Mouse (Mus musculus) limb, embryonic 13.5 days (tissue): ENCODE measurements around the gene Ifi27. TPM values are rescaled to one million over a fixed set of nuclear protein-coding genes. Genes with fewer than 3 reads are reported as not detected.

ENCODE experiments used
- ATAC-seq: fragments of 200-750 bp; cut with Nextera tagmentation; 2 replicates; pipeline ENCODE4 v1.8.0; 2017; ENCODE audit warnings: low read depth, moderate number of reproducible peaks, moderate TSS enrichment; ENCODE audit not compliant: low FRiP score
- H3K27ac ChIP-seq: fragments of 300-500 bp; sonication (generic); 2 replicates; pipeline ENCODE4 v1.5.1; 2015; ENCODE audit warnings: inconsistent platforms, mild to moderate bottlenecking, moderate library complexity
- H3K27me3 ChIP-seq: fragments of 300-500 bp; sonication (generic); 2 replicates; pipeline ENCODE4 v1.6.1; 2015; ENCODE audit warnings: mild to moderate bottlenecking, inconsistent platforms
- H3K36me3 ChIP-seq: fragments of 300-500 bp; sonication (generic); 2 replicates; pipeline ENCODE4 v1.6.1; 2015; ENCODE audit warnings: inconsistent platforms, mild to moderate bottlenecking, moderate library complexity
- H3K4me1 ChIP-seq: fragments of 300-500 bp; sonication (generic); 2 replicates; pipeline ENCODE4 v1.6.1; 2015; ENCODE audit warnings: inconsistent platforms
- H3K4me2 ChIP-seq: fragments of 300-500 bp; sonication (generic); replicated peaks from 2 replicates; pipeline ENCODE4 v1.6.1; 2015; ENCODE audit warnings: inconsistent platforms, mild to moderate bottlenecking, moderate library complexity
- H3K4me3 ChIP-seq: fragments of 300-500 bp; sonication (generic); 2 replicates; pipeline ENCODE4 v1.5.1; 2015; ENCODE audit warnings: moderate library complexity, mild to moderate bottlenecking, inconsistent platforms
- H3K9ac ChIP-seq: fragments of 300-500 bp; sonication (generic); 2 replicates; pipeline ENCODE4 v1.6.1; 2015; ENCODE audit warnings: mild to moderate bottlenecking, inconsistent platforms
- H3K9me3 ChIP-seq: fragments of 300-500 bp; sonication (generic); 2 replicates; pipeline ENCODE4 v1.6.1; 2016; ENCODE audit warnings: inconsistent platforms
- WGBS: fragments of 180-500 bp; shearing (Covaris S2); methylation state at CpG from one replicate; pipeline ENCODE4 v1.1.7; 2015; 5-methylcytosine and 5-hydroxymethylcytosine counted together
- polyA plus RNA-seq: library from polyadenylated mRNA; unstranded; fragments of >200 nt; fragmentation: Nextera tagmentation; extraction: Ambion mirVana; gene quantifications from 2 replicates; pipeline ENCODE4 v1.2.1, GENCODE M21; 2015

Ifi27 gene
- 19.6 and 22.9 TPM in 2 replicates for polyA plus RNA-seq

DNA sequence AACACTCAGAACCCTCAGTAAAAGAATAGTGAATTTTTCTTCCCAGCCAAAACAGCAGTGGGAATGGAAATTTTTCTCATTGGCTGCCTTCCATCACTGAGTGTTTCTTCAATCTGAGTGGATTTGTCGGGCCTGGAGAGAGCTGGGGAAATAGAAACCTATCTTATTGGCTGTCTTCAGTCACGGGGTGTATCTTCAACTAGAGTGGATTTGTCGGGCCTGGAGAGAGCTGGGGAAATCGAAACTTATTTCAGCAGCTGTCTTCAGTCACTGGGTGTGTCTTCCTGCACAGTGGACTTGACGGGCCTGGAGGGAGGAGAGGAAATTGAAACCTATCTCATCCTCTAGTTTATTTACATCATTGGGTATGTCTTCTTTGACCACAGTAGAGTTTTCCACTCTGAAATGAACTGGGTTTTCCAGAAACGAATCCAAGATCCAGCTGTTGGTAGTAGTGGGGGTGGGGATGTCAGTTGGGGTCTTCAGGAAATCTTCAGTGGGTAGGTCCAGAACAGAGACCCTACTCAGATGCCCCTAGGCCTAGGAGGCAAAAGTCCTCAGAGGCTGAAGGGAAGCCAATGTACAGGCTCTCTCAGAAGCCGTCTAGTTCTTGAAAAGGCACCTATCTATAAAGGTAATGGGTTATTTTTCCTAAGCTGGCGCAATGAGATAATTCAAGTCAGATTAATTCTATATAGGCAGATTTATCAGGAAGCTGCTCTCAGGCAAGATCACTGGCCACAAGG, at the start of gene Ifi27:
Gene Ifi27 (plus strand): TSS at position 226 of the 746 bp plus-strand sequence.
- H3K36me3 ChIP-seq = no peaks in the 10 kb centered on the region
- ATAC-seq = peak; percentile 86
- H3K4me2 ChIP-seq = peak within 1 kb of the TSS; percentile 43
- no peaks in the 10 kb centered on the region for H3K27me3 ChIP-seq
- WGBS = 63% methylated on average over 8 of the region's 8 CpGs
- H3K27ac ChIP-seq = peak within 1 kb of the TSS; percentile 22; the same call in 1 of the 2 replicates
- no peak within 1 kb of the TSS for H3K9ac ChIP-seq
- H3K4me1 ChIP-seq = 0 out of 2 replicates have a peak, but pooled peaks cover 4% of the 10 kb centered on the region
- peak within 1 kb of the TSS; percentile 30 for H3K4me3 ChIP-seq
- no peaks in the 10 kb centered on the region for H3K9me3 ChIP-seq

DNA sequence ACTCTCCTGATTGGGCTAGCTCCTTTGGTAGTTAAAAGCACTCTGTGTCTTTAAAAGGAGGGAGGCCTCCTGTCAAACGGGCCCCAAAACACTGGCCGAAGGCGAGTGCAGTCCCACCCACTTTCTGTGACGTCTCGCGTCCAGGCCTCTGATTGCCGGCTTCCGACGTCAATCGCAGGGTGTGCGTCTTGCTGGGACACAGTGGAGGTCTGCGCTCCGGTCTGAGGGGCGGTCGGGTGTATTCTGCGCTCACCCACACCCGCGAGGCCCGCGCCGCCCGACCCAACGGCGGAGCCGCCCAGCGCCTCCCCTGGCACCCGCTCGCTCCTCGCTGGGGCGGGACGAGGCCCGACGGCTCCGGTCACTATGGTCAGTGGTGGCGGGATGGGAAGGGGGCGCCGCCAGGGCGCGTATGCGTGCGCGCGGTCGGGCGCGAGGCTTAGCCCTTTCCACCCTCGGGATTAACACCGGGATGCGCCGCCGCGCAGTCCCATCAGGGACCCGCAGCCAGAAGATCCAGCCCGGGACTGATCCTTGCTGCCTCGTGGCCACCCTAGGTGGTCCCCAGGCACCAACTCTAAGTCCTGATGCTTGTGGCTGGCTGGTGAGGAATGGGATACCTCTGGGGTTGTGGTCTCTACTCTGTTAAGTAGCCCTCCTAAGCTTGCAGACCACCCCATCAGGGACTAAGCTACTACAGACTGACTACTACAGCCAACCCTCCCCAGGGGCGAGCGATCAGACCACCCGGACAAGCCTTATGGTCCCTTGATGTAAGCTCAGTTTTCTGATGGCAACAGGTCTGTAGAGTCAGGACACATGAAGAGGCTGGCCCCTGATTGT, 45.3 kb upstream of the Ifi27 start, which contains the start of gene Otub2:
Gene Otub2 (plus strand): TSS at position 178 of the 843 bp plus-strand sequence.
- H3K9ac ChIP-seq = peak within 1 kb of the TSS; percentile 84
- 1% methylated on average over 57 of the region's 58 CpGs for WGBS
- H3K4me3 ChIP-seq = peak within 1 kb of the TSS; percentile 79
- ATAC-seq = peak; percentile 99
- H3K27me3 ChIP-seq = no peaks in the 10 kb centered on the region
- no peaks in the 10 kb centered on the region for H3K9me3 ChIP-seq
- H3K4me1 ChIP-seq = peaks cover 13% of the 10 kb centered on the region
- no peaks in the 10 kb centered on the region for H3K36me3 ChIP-seq
- H3K27ac ChIP-seq = peak within 1 kb of the TSS; percentile 65; the same call in 1 of the 2 replicates
- H3K4me2 ChIP-seq = peak within 1 kb of the TSS; percentile 86

DNA sequence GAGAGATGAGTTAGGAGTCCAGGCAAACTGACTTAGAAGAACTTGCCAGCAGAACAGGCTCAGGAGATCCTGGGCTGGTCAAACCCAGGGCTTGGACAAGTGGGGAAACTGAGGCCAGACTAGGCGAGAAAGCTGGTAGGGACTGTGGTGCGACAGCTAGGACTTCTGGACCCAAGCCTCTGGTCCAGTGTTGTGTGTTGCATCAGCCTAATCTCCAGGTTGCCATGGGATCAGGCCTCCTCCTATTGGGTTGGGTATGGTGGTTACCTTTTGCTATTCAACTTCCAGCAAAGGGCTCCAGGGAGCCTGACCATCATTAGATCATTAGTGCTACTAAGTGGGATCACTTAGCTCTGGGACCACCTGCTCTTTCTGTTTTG, 44.7 kb upstream of the Ifi27 start:
- Histone ChIP-seq H3K36me3 (no peaks in the 10 kb centered on the region), H3K27me3 (no peaks in the 10 kb centered on the region), H3K4me2 (peak overlapping the region; percentile 86), H3K4me3 (peak overlapping the region; percentile 79), H3K9ac (peak overlapping the region; percentile 84), H3K4me1 (peaks cover 13% of the 10 kb centered on the region), H3K9me3 (no peaks in the 10 kb centered on the region), H3K27ac (no peak overlapping the region)
- ATAC-seq = no peak
- 68% methylated on average over 2 of the region's 2 CpGs for WGBS

DNA sequence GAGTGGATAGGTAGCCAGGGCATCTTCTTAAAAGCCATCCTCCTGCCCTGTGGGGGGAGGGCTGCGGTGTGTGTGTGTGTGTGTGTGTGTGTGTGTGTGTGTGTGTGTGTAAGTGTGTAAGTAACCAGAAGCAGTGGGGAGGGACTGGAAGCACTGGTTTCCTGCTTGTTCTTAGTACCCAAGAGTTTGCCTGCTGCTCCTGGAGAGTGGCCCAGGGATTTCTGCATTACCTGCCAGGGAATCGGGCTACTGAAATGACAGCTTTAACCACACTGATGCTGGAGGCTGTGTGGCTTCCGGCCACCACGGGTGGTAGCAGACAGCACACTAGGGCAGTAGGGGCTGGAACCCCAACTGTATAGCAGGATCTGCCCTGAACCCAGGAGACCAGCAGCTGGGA, 44.0 kb upstream of the Ifi27 start:
- Histone ChIP-seq H3K4me2 (peak overlapping the region; percentile 86), H3K9me3 (no peaks in the 10 kb centered on the region), H3K4me3 (no peak overlapping the region), H3K4me1 (peaks cover 13% of the 10 kb centered on the region), H3K27me3 (no peaks in the 10 kb centered on the region), H3K36me3 (no peaks in the 10 kb centered on the region), H3K9ac (peak overlapping the region; percentile 51; the same call in 1 of the 2 replicates), H3K27ac (no peak overlapping the region)
- no peak for ATAC-seq
- 83% methylated on average over 4 of the region's 4 CpGs for WGBS

DNA sequence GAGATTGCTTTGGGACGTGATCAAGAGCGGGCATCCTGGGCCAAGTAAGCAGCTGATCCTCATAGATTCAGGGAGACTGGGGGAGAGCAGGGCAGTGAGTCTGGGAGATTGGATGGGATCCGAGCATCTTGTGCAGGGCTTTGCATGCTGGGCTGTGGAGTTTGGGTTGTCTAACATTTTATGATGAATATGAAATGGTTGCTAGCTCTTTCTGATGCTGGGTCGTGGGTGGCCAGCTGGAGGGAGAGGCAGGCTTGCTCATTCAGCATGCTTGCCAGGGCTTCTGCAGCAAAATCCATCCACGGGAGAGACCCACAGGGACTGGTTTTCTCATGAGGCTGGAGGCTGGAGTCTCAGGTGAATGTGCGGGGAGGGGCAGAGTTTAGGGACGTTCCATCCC, 42.9 kb upstream of the Ifi27 start:
- WGBS = 81% methylated on average over 7 of the region's 7 CpGs
- Histone ChIP-seq H3K27ac (no peak overlapping the region; the same call in 1 of the 2 replicates), H3K4me3 (no peak overlapping the region), H3K36me3 (no peaks in the 10 kb centered on the region), H3K9me3 (no peaks in the 10 kb centered on the region), H3K27me3 (no peaks in the 10 kb centered on the region), H3K4me2 (0 out of 2 replicates have a peak overlapping the region, but pooled peaks have one; percentile 14), H3K4me1 (peaks cover 13% of the 10 kb centered on the region), H3K9ac (no peak overlapping the region)
- no peak for ATAC-seq

DNA sequence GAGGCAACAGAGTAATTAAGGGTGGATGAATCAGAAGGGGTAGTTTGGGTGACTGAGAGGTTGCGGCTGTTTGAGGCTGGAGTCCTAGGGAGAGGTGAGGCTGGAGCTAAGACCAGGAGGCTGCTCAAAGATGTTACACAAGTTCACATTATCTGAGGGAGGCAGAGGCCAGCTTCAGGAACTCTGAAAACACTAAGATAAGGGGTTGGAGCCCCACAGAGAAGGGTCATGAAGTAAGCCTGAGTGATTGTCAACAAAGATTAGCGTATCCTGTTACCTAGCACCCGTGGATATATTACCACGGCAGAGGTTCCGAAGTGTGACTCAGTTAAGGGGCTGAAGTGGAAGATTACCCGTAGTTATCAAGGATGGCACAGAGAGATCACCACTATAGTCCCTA, 40.5 kb upstream of the Ifi27 start:
- H3K36me3 ChIP-seq = no peaks in the 10 kb centered on the region
- no peak for ATAC-seq
- no peak overlapping the region for H3K27ac ChIP-seq
- peaks cover 13% of the 10 kb centered on the region for H3K4me1 ChIP-seq
- no peak overlapping the region for H3K9ac ChIP-seq
- no peaks in the 10 kb centered on the region for H3K9me3 ChIP-seq
- H3K4me3 ChIP-seq = no peak overlapping the region
- WGBS = 52% methylated on average over 6 of the region's 6 CpGs
- H3K4me2 ChIP-seq = no peak overlapping the region
- H3K27me3 ChIP-seq = no peaks in the 10 kb centered on the region

DNA sequence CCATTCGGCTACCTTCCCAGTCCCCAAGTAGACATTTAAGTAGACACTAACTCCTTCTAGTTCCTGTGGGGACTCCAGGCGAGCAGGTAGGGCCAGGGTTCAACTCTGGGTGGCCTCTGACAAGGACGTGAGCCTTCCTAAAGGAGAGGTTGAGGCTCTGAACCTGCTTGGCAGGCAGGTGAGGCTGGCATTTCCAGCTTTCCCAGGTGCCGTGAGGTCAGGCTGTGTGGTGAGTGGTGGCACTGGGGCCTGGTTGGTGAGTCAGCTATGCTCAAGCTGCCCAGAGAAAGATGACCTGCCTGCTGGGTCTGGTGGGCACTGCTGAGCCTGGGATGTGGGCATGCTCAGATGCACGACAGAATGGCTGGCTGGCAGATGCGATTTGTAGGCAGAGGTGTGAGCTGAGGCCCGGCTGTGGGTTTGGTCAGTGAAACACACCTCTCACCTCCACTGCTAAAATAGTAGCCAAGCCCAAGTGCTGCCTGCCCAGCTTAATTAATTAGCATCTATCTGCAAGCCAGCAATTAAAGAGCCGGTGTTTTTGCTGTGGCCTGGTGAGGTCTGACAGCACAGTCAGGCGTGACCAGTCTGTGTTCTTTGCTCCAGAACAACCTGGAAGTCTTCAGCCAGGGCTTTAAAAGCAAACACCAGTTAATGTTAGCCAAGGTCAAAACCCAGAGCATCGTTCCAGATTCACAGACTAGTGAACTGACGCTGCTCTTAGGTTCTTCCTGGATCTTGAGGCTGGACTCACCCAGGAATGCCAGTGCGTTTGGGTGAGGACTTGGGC, 38.3 kb upstream of the Ifi27 start:
- Histone ChIP-seq H3K36me3 (peaks cover 5% of the 10 kb centered on the region; the same call in 1 of the 2 replicates), H3K27me3 (no peaks in the 10 kb centered on the region), H3K9me3 (no peaks in the 10 kb centered on the region), H3K4me2 (no peak overlapping the region), H3K4me1 (no peaks in the 10 kb centered on the region), H3K27ac (no peak overlapping the region), H3K9ac (no peak overlapping the region), H3K4me3 (no peak overlapping the region)
- no peak for ATAC-seq
- 62% methylated on average over 12 of the region's 12 CpGs for WGBS

DNA sequence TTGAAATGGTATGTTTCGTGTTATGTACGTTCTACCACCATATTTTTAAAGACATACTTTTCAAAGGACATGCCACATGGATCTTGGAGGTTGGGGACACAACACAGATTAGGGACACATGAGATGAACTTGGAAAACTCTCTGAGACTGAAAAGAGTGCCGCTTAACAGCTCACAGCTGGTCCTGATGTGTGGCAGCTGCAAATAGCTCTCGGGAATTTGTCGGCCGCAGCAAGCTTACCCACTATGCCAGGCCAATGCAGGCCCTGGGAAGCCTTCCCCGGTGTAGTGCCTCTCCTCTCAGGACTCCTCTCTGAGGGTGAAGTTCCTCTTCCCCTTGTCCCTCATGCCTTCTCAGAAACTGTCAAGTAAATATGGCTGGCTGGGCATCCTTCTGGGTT, 37.3 kb upstream of the Ifi27 start:
- H3K27ac ChIP-seq = no peak overlapping the region
- no peaks in the 10 kb centered on the region for H3K9me3 ChIP-seq
- no peak overlapping the region for H3K4me2 ChIP-seq
- no peak overlapping the region for H3K4me3 ChIP-seq
- ATAC-seq = no peak
- H3K9ac ChIP-seq = no peak overlapping the region
- no peaks in the 10 kb centered on the region for H3K27me3 ChIP-seq
- peaks cover 15% of the 10 kb centered on the region; the same call in 1 of the 2 replicates for H3K36me3 ChIP-seq
- WGBS = 63% methylated on average over 7 of the region's 7 CpGs
- H3K4me1 ChIP-seq = no peaks in the 10 kb centered on the region

DNA sequence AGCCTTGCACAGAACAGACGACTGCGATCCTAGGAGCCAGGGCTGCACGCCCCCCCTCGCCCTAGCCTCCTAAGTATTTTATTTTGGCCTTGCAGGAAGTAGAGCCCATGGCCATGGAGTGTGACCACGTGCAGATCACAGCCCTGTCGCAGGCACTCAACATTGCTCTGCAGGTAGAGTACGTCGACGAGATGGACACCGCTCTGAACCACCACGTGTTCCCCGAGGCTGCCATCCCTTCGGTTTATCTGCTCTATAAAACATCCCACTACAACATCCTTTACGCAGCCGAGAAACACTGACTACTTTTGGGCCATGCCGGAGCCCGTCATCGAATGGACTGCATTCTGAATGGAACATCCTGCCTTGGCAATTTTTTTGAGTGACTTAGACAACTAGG, 29.9 kb upstream of the Ifi27 start:
- no peak overlapping the region for H3K9ac ChIP-seq
- no peaks in the 10 kb centered on the region for H3K9me3 ChIP-seq
- H3K4me1 ChIP-seq = no peaks in the 10 kb centered on the region
- peaks cover 86% of the 10 kb centered on the region for H3K36me3 ChIP-seq
- no peak for ATAC-seq
- no peaks in the 10 kb centered on the region for H3K27me3 ChIP-seq
- no peak overlapping the region for H3K27ac ChIP-seq
- H3K4me3 ChIP-seq = no peak overlapping the region
- 86% methylated on average over 18 of the region's 18 CpGs for WGBS
- H3K4me2 ChIP-seq = no peak overlapping the region

DNA sequence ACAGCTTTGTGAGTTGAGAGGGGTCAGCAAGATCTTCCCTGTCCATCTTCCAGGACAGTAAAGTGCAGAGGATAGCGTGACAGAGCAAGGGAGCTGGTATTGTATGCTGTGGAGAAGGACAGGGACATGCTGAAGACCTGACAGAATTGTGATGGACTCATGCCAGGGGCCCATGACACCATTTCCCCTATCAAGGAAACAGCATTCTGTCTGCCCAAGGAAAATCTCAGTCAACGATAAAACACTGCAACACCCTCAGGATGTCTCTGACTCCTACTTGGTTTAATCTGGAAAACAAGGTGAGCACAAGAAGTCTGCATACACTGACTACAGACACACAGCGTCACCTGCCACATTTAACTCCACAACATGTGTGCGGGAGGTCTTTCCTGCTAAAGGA, 26.3 kb upstream of the Ifi27 start, which contains the start of gene 9330161L09Rik:
Gene 9330161L09Rik (minus strand): TSS at position 101 of the 400 bp plus-strand sequence.
- H3K36me3 ChIP-seq = peaks cover 99% of the 10 kb centered on the region
- no peak within 1 kb of the TSS for H3K27ac ChIP-seq
- no peak within 1 kb of the TSS for H3K4me3 ChIP-seq
- H3K27me3 ChIP-seq = no peaks in the 10 kb centered on the region
- WGBS = 90% methylated on average over 4 of the region's 4 CpGs
- no peaks in the 10 kb centered on the region for H3K9me3 ChIP-seq
- no peak within 1 kb of the TSS for H3K4me2 ChIP-seq
- H3K4me1 ChIP-seq = no peaks in the 10 kb centered on the region
- H3K9ac ChIP-seq = no peak within 1 kb of the TSS
- ATAC-seq = no peak

DNA sequence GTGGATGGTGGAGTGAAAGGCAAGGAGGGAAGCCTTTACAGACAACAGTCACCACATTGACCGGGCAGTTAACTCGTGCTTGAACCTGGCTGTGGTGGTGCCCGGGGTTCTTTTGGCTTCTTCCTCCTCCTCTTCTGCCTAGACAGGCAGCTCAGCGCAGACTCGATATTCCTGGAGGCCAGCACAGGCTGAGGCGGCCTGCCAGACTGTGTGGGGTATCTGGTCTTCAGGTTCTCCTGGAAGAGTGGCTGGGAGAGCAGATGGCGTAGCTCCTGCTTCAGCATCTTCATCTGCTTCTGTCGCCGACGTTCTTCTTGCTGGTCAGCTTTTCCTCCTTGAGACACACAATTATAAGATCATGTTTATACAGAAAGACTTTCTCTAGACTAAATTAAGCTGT, 25.9 kb upstream of the Ifi27 start:
- H3K36me3 ChIP-seq = peaks cover 99% of the 10 kb centered on the region
- 95% methylated on average over 10 of the region's 10 CpGs for WGBS
- H3K4me2 ChIP-seq = no peak overlapping the region

More for the DNA sequence above, 25.9 kb upstream of the Ifi27 start:
- H3K27me3 ChIP-seq = no peaks in the 10 kb centered on the region
- H3K9ac ChIP-seq = no peak overlapping the region
- no peak overlapping the region for H3K4me3 ChIP-seq
- no peak for ATAC-seq
- H3K9me3 ChIP-seq = no peaks in the 10 kb centered on the region
- H3K4me1 ChIP-seq = no peaks in the 10 kb centered on the region
- no peak overlapping the region for H3K27ac ChIP-seq
